Mouse (Mus musculus) heart, embryonic 12.5 days (tissue): ENCODE measurements around the gene Rpe65. TPM values are rescaled to one million over a fixed set of nuclear protein-coding genes. Genes with fewer than 3 reads are reported as not detected.

Experiments used
- ATAC-seq: fragments of 200-750 bp; cut with Nextera tagmentation; 2 replicates; pipeline ENCODE4 v1.8.0; 2017; ENCODE audit warnings: moderate TSS enrichment, moderate library complexity; ENCODE audit not compliant: insufficient number of reproducible peaks, low FRiP score
- H3K27ac ChIP-seq: fragments of 300-500 bp; sonication (generic); 2 replicates; pipeline ENCODE4 v1.5.1; 2016; ENCODE audit warnings: mild to moderate bottlenecking, moderate library complexity; ENCODE audit not compliant: poor library complexity, severe bottlenecking
- H3K27me3 ChIP-seq: fragments of 300-500 bp; sonication (generic); replicated peaks from 2 replicates; pipeline ENCODE4 v1.6.1; 2016; ENCODE audit warnings: mild to moderate bottlenecking, moderate library complexity
- H3K36me3 ChIP-seq: fragments of 300-500 bp; sonication (generic); 2 replicates; pipeline ENCODE4 v1.6.1; 2016; ENCODE audit warnings: mild to moderate bottlenecking, moderate library complexity
- H3K4me1 ChIP-seq: fragments of 300-500 bp; sonication (generic); replicated peaks from 2 replicates; pipeline ENCODE4 v1.6.1; 2016; ENCODE audit warnings: mild to moderate bottlenecking
- H3K4me2 ChIP-seq: fragments of 300-500 bp; sonication (generic); 2 replicates; pipeline ENCODE4 v1.6.1; 2016; ENCODE audit warnings: mild to moderate bottlenecking, moderate library complexity
- H3K4me3 ChIP-seq: fragments of 300-500 bp; sonication (generic); 2 replicates; pipeline ENCODE4 v1.5.1; 2016; ENCODE audit warnings: mild to moderate bottlenecking
- H3K9ac ChIP-seq: fragments of 300-500 bp; sonication (generic); 2 replicates; pipeline ENCODE4 v1.6.1; 2016; ENCODE audit warnings: mild to moderate bottlenecking, moderate library complexity
- H3K9me3 ChIP-seq: fragments of 300-500 bp; sonication (generic); replicated peaks from 2 replicates; pipeline ENCODE4 v1.6.1; 2016; ENCODE audit warnings: mild to moderate bottlenecking, moderate library complexity
- WGBS: fragments of 180-500 bp; shearing (Covaris S2); methylation state at CpG from one replicate; pipeline ENCODE4 v1.1.7; 2016; 5-methylcytosine and 5-hydroxymethylcytosine counted together
- polyA plus RNA-seq: library from polyadenylated mRNA; unstranded; fragments of >200 nt; fragmentation: Nextera tagmentation; extraction: Ambion mirVana; gene quantifications from 2 replicates; pipeline ENCODE4 v1.2.1, GENCODE M21; 2016

The Rpe65 gene
- not detected in 2 replicates for polyA plus RNA-seq

GRCm38 (mm10) chr3:159598875-159599274 lies at the start of gene Rpe65:
Gene Rpe65 (plus strand): TSS chr3:159599175.
- H3K4me3 ChIP-seq, result no peak within 1 kb of the TSS
- no peaks in the 10 kb centered on the region for H3K9me3 ChIP-seq
- H3K27ac ChIP-seq, result no peak within 1 kb of the TSS
- no peak for ATAC-seq
- 58% methylated on average over 1 of the region's 1 CpGs for WGBS
- H3K4me1 ChIP-seq, result no peaks in the 10 kb centered on the region
- no peaks in the 10 kb centered on the region for H3K36me3 ChIP-seq
- H3K9ac ChIP-seq, result no peak within 1 kb of the TSS
- H3K27me3 ChIP-seq, result no peaks in the 10 kb centered on the region
- no peak within 1 kb of the TSS for H3K4me2 ChIP-seq

DNA sequence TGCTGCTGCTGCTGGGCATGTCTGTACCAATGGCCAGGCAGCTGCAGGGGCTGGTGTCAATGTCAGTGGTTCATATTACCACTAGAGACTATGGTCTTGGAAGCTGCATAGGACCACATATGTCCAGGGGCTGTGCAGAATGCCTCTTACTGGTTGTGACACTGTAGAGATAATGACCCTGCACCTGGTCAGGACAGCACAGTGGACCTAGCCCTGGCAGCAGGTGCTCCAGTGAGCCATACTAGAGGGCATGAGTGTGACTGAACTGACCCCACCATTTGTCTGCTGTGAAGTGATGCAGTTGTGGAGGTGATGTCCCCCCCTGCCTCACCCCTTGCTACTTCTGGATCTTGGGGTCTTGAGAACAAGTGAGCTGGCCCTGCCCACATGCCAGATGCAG lies 48.8 kb upstream of the Rpe65 start:
- no peak overlapping the region for H3K4me3 ChIP-seq
- no peak overlapping the region for H3K9ac ChIP-seq

DNA sequence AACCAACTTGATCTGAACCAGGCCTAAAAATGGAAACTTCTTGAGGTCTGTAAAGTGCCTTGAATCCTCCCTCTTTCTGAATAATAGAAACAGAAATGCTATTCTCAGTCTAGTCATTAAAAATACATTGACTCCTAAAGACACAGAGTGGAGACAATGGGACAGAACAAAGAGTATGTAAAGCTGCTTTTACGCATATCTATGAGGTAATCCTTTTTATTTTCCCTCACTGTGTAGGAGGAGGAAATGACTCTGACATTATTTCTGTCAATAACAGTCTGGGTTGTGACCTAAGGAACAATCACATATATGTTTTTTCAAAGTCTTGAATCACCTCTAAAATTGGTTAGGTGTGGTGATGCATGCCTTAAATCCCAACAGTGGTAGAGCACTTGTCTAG lies 16.0 kb downstream of the Rpe65 start:
- H3K9me3 ChIP-seq, result no peaks in the 10 kb centered on the region
- no peaks in the 10 kb centered on the region for H3K4me1 ChIP-seq
- H3K9ac ChIP-seq, result no peak overlapping the region
- no peak overlapping the region for H3K4me3 ChIP-seq
- ATAC-seq, result no peak
- WGBS, result 84% methylated on average over 1 of the region's 1 CpGs
- H3K36me3 ChIP-seq, result no peaks in the 10 kb centered on the region
- no peak overlapping the region for H3K4me2 ChIP-seq
- no peak overlapping the region for H3K27ac ChIP-seq
- H3K27me3 ChIP-seq, result no peaks in the 10 kb centered on the region

More for the DNA sequence above, 48.8 kb upstream of the Rpe65 start:
- Histone ChIP-seq H3K4me2 (no peak overlapping the region), H3K27me3 (no peaks in the 10 kb centered on the region), H3K4me1 (no peaks in the 10 kb centered on the region), H3K9me3 (0 out of 2 replicates have a peak, but pooled peaks cover 2% of the 10 kb centered on the region), H3K27ac (no peak overlapping the region), H3K36me3 (no peaks in the 10 kb centered on the region)
- no peak for ATAC-seq

- Histone ChIP-seq H3K4me2 (no peak overlapping the region), H3K4me1 (no peaks in the 10 kb centered on the region), H3K9ac (no peak overlapping the region), H3K4me3 (no peak overlapping the region), H3K9me3 (no peaks in the 10 kb centered on the region), H3K27ac (no peak overlapping the region), H3K27me3 (no peaks in the 10 kb centered on the region), H3K36me3 (no peaks in the 10 kb centered on the region)
- WGBS, result 46% methylated on average over 1 of the region's 1 CpGs
- no peak for ATAC-seq
Measured at GRCm38 (mm10) chr3:159621026-159621425, 22.1 kb downstream of the Rpe65 start.

DNA sequence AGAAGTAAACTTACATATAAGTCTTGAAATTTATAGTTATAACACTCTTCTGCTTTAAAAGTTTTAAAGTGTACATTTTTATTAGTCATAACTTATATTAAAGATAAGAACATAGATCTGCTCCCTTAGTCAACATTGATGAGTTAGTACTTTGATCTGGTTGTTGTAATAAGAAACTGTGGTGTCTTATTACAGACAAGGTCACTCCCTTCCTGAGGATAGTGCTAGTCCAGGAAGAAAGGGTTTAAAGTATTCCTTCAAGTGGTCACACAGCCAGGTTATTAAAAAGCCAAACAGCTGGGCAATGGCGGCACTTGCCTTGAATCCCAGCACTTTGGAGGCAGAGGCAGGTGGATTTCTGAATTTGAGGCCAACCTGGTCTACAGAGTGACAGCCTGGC lies 25.0 kb downstream of the Rpe65 start:
- no peaks in the 10 kb centered on the region for H3K36me3 ChIP-seq
- ATAC-seq, result no peak
- H3K9me3 ChIP-seq, result no peaks in the 10 kb centered on the region
- no peak overlapping the region for H3K4me3 ChIP-seq
- 61% methylated on average over 1 of the region's 1 CpGs for WGBS
- H3K9ac ChIP-seq, result no peak overlapping the region
- H3K27ac ChIP-seq, result no peak overlapping the region
- no peak overlapping the region for H3K4me2 ChIP-seq
- H3K27me3 ChIP-seq, result no peaks in the 10 kb centered on the region
- H3K4me1 ChIP-seq, result no peaks in the 10 kb centered on the region

GRCm38 (mm10) chr3:159660741-159661140 lies 61.8 kb downstream of the Rpe65 start:
- H3K4me2 ChIP-seq, result no peak overlapping the region
- H3K36me3 ChIP-seq, result no peaks in the 10 kb centered on the region
- no peak overlapping the region for H3K4me3 ChIP-seq
- no peaks in the 10 kb centered on the region for H3K27me3 ChIP-seq
- no peak overlapping the region for H3K27ac ChIP-seq
- H3K9ac ChIP-seq, result no peak overlapping the region
- H3K4me1 ChIP-seq, result no peaks in the 10 kb centered on the region
- 73% methylated on average over 1 of the region's 1 CpGs for WGBS
- no peak for ATAC-seq
- no peaks in the 10 kb centered on the region for H3K9me3 ChIP-seq

DNA sequence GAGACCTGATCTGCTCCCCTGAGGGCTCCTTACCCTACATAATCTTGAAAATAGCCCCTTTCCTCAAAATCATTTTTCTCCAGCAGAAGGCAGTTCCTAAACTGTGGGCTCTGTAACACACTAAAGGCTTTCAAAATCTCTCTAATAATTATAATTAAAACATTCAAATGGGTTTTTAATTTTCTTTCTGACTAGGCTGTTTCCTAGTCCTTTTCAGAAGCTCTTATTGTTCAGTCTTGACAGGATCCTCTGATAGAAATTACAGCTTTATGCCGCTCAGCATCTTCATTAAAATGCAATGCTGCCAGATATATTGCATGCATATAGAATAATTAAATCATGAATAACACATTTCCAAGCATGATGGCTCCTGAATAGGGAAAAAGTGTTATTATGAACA lies 64.4 kb downstream of the Rpe65 start:
- H3K4me2 ChIP-seq, result no peak overlapping the region
- no peaks in the 10 kb centered on the region for H3K9me3 ChIP-seq
- no peak for ATAC-seq
- no peak overlapping the region for H3K27ac ChIP-seq
- no peaks in the 10 kb centered on the region for H3K27me3 ChIP-seq
- H3K9ac ChIP-seq, result no peak overlapping the region
- no peak overlapping the region for H3K4me3 ChIP-seq
- 93% methylated on average over 1 of the region's 1 CpGs for WGBS
- no peaks in the 10 kb centered on the region for H3K36me3 ChIP-seq
- H3K4me1 ChIP-seq, result no peaks in the 10 kb centered on the region

Other genes starting within 250 kb of the Rpe65 start
- 38.9 and 41.2 TPM in 2 replicates for gene Depdc1a, start 103.7 kb upstream of the Rpe65 start, polyA plus RNA-seq
- 148 and 153 TPM in 2 replicates for gene Wls, start 240.5 kb downstream of the Rpe65 start, polyA plus RNA-seq